Mouse (Mus musculus): ENCODE measurements around the gene Rev1. TPM values are rescaled to one million over a fixed set of nuclear protein-coding genes. Genes with fewer than 3 reads are reported as not detected.

The Rev1 gene
- 41.3 and 43.1 TPM in 2 replicates for polyA plus RNA-seq (2015; fragmentation: Nextera tagmentation; extraction: Ambion mirVana)

- H3K9ac ChIP-seq = peak within 1 kb of the TSS; percentile 94
- H3K4me3 ChIP-seq = peak within 1 kb of the TSS; percentile 85
- peak within 1 kb of the TSS; percentile 94 for H3K27ac ChIP-seq
- under 1% methylated on average over 31 of the region's 122 CpGs for whole genome bisulfite sequencing
- ATAC-seq = peak; percentile 95
- H3K4me1 ChIP-seq = peaks cover 21% of the 10 kb centered on the region
- H3K27me3 ChIP-seq = no peaks in the 10 kb centered on the region
- peak within 1 kb of the TSS; percentile 89 for H3K4me2 ChIP-seq
- H3K36me3 ChIP-seq (ENCODE audit: poor library complexity, severe bottlenecking) = no peaks in the 10 kb centered on the region
- H3K9me3 ChIP-seq (replicated peaks) = no peaks in the 10 kb centered on the region
Observed at GRCm38 (mm10) chr1:38129501-38130267, at the start of gene Rev1. Rev1 (minus strand) TSS chr1:38129801.

GRCm38 (mm10) chr1:38178929-38179328 is 49.3 kb upstream of the Rev1 start:
- Histone ChIP-seq H3K9ac (no peak overlapping the region), H3K4me2 (no peak overlapping the region), H3K36me3 (ENCODE audit: poor library complexity, severe bottlenecking) (peaks cover 60% of the 10 kb centered on the region), H3K4me1 (no peaks in the 10 kb centered on the region), H3K27me3 (no peaks in the 10 kb centered on the region), H3K27ac (no peak overlapping the region), H3K4me3 (no peak overlapping the region), H3K9me3 (replicated peaks) (no peaks in the 10 kb centered on the region)
- no peak for ATAC-seq
- WGBS = 89% methylated on average over 8 of the region's 8 CpGs

GRCm38 (mm10) chr1:38176077-38176476 is 46.5 kb upstream of the Rev1 start:
- H3K9ac ChIP-seq = no peak overlapping the region
- H3K9me3 ChIP-seq (replicated peaks) = no peaks in the 10 kb centered on the region
- H3K4me2 ChIP-seq = no peak overlapping the region
- ATAC-seq = no peak
- WGBS = 94% methylated on average over 7 of the region's 7 CpGs
- peaks cover 42% of the 10 kb centered on the region for H3K36me3 ChIP-seq (ENCODE audit: poor library complexity, severe bottlenecking)
- H3K27me3 ChIP-seq = no peaks in the 10 kb centered on the region
- H3K4me3 ChIP-seq = no peak overlapping the region
- H3K4me1 ChIP-seq = no peaks in the 10 kb centered on the region
- no peak overlapping the region for H3K27ac ChIP-seq

- Histone ChIP-seq H3K9me3 (replicated peaks) (no peaks in the 10 kb centered on the region), H3K4me2 (no peak overlapping the region), H3K4me3 (no peak overlapping the region), H3K36me3 (ENCODE audit: poor library complexity, severe bottlenecking) (peaks cover 9% of the 10 kb centered on the region), H3K27ac (no peak overlapping the region), H3K27me3 (no peaks in the 10 kb centered on the region), H3K4me1 (no peaks in the 10 kb centered on the region; the same call in 1 of the 2 replicates), H3K9ac (no peak overlapping the region)
- no peak for ATAC-seq
- 90% methylated on average over 4 of the region's 4 CpGs for WGBS
Observed at GRCm38 (mm10) chr1:38171874-38172273, 42.3 kb upstream of the Rev1 start.

- ATAC-seq = no peak
- Histone ChIP-seq H3K36me3 (ENCODE audit: poor library complexity, severe bottlenecking) (no peaks in the 10 kb centered on the region), H3K4me1 (no peaks in the 10 kb centered on the region; the same call in 1 of the 2 replicates), H3K4me3 (no peak overlapping the region), H3K9ac (no peak overlapping the region), H3K4me2 (no peak overlapping the region), H3K27me3 (no peaks in the 10 kb centered on the region), H3K9me3 (replicated peaks) (no peaks in the 10 kb centered on the region), H3K27ac (no peak overlapping the region)
- WGBS = 65% methylated on average over 2 of the region's 2 CpGs
Observed at GRCm38 (mm10) chr1:38165696-38166095, 36.1 kb upstream of the Rev1 start.

- no peak overlapping the region for H3K9ac ChIP-seq
- H3K4me2 ChIP-seq = no peak overlapping the region
- WGBS = 88% methylated on average over 5 of the region's 5 CpGs
Observed at GRCm38 (mm10) chr1:38150086-38150485, 20.5 kb upstream of the Rev1 start.

GRCm38 (mm10) chr1:38146008-38146407 is 16.4 kb upstream of the Rev1 start:
- Histone ChIP-seq H3K4me2 (no peak overlapping the region), H3K36me3 (ENCODE audit: poor library complexity, severe bottlenecking) (no peaks in the 10 kb centered on the region), H3K4me3 (no peak overlapping the region), H3K27ac (no peak overlapping the region), H3K4me1 (no peaks in the 10 kb centered on the region), H3K27me3 (no peaks in the 10 kb centered on the region), H3K9me3 (replicated peaks) (no peaks in the 10 kb centered on the region), H3K9ac (no peak overlapping the region)
- no peak for ATAC-seq
- 93% methylated on average over 4 of the region's 4 CpGs for WGBS

More at GRCm38 (mm10) chr1:38150086-38150485, 20.5 kb upstream of the Rev1 start:
- Histone ChIP-seq H3K9me3 (replicated peaks) (no peaks in the 10 kb centered on the region), H3K4me1 (no peaks in the 10 kb centered on the region), H3K36me3 (ENCODE audit: poor library complexity, severe bottlenecking) (no peaks in the 10 kb centered on the region), H3K27ac (no peak overlapping the region), H3K27me3 (no peaks in the 10 kb centered on the region), H3K4me3 (no peak overlapping the region)
- ATAC-seq = no peak

- Histone ChIP-seq H3K4me3 (no peak overlapping the region), H3K36me3 (ENCODE audit: poor library complexity, severe bottlenecking) (no peaks in the 10 kb centered on the region), H3K4me1 (no peaks in the 10 kb centered on the region), H3K9ac (no peak overlapping the region), H3K27me3 (no peaks in the 10 kb centered on the region), H3K9me3 (replicated peaks) (no peaks in the 10 kb centered on the region), H3K4me2 (no peak overlapping the region), H3K27ac (no peak overlapping the region)
- ATAC-seq = no peak
- 91% methylated on average over 1 of the region's 1 CpGs for WGBS
Observed at GRCm38 (mm10) chr1:38141371-38141770, 11.8 kb upstream of the Rev1 start.

GRCm38 (mm10) chr1:38140911-38141310 is 11.3 kb upstream of the Rev1 start:
- Histone ChIP-seq H3K9ac (no peak overlapping the region), H3K9me3 (replicated peaks) (no peaks in the 10 kb centered on the region), H3K4me1 (no peaks in the 10 kb centered on the region), H3K36me3 (ENCODE audit: poor library complexity, severe bottlenecking) (no peaks in the 10 kb centered on the region), H3K27ac (no peak overlapping the region), H3K27me3 (no peaks in the 10 kb centered on the region), H3K4me3 (no peak overlapping the region), H3K4me2 (no peak overlapping the region)
- WGBS = 76% methylated on average over 2 of the region's 2 CpGs
- ATAC-seq = no peak

GRCm38 (mm10) chr1:38139396-38139795 is 9.8 kb upstream of the Rev1 start:
- Histone ChIP-seq H3K4me2 (no peak overlapping the region), H3K9me3 (replicated peaks) (no peaks in the 10 kb centered on the region), H3K4me1 (no peaks in the 10 kb centered on the region), H3K4me3 (no peak overlapping the region), H3K9ac (no peak overlapping the region), H3K36me3 (ENCODE audit: poor library complexity, severe bottlenecking) (no peaks in the 10 kb centered on the region), H3K27me3 (no peaks in the 10 kb centered on the region), H3K27ac (no peak overlapping the region)
- WGBS = 89% methylated on average over 2 of the region's 2 CpGs
- no peak for ATAC-seq

GRCm38 (mm10) chr1:38132942-38133341 is 3.3 kb upstream of the Rev1 start:
- 72% methylated on average over 6 of the region's 6 CpGs for WGBS
- no peak overlapping the region for H3K27ac ChIP-seq
- no peaks in the 10 kb centered on the region for H3K36me3 ChIP-seq (ENCODE audit: poor library complexity, severe bottlenecking)
- no peaks in the 10 kb centered on the region for H3K9me3 ChIP-seq (replicated peaks)
- H3K27me3 ChIP-seq = no peaks in the 10 kb centered on the region
- no peak overlapping the region for H3K9ac ChIP-seq
- no peak overlapping the region for H3K4me2 ChIP-seq
- peaks cover 15% of the 10 kb centered on the region for H3K4me1 ChIP-seq
- no peak for ATAC-seq
- H3K4me3 ChIP-seq = no peak overlapping the region

- Histone ChIP-seq H3K27me3 (no peaks in the 10 kb centered on the region), H3K4me2 (peak overlapping the region; percentile 89), H3K9ac (0 out of 2 replicates have a peak overlapping the region, but pooled peaks have one; percentile 94), H3K4me3 (no peak overlapping the region), H3K27ac (peak overlapping the region; percentile 94), H3K9me3 (replicated peaks) (no peaks in the 10 kb centered on the region), H3K4me1 (peaks cover 21% of the 10 kb centered on the region), H3K36me3 (ENCODE audit: poor library complexity, severe bottlenecking) (no peaks in the 10 kb centered on the region)
- no peak for ATAC-seq
- 58% methylated on average over 10 of the region's 10 CpGs for WGBS
Observed at GRCm38 (mm10) chr1:38130715-38131483, 1.3 kb upstream of the Rev1 start.

Data from forebrain, embryonic 13.5 days (tissue).